Mouse (Mus musculus) spleen, embryonic (tissue): Measurements from ENCODE around the gene Tmc1.

Experiments
- CTCF ChIA-PET: fragments of 350-600 bp; sonication (Branson Sonifier 250); formaldehyde crosslinking; loops from one replicate; lab custom pipeline; 2022; lab: Charles Lee

Tmc1 gene

DNA sequence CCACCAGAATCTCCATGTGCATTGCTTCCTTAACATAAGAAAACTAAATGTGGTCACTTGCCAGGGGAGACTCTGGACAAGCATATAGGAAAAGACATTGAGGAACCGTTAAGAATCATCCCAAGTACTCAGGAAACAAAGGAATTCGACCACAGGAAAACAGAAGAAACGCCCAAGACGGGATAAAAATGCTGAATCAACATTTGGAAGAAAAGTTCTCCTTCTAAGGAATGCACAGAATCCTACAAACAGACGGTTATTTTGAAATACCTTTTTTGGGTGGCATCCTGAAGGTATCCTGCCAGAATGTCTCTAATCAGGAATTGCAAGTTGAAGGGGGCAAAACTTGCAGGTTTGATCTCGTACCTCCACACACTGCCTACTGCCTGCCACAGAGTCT lies at the start of gene Tmc1:
Gene Tmc1, minus strand, starts transcription at position 329 of the 400 bp plus-strand sequence.
- CTCF ChIA-PET, result no interaction called here

DNA sequence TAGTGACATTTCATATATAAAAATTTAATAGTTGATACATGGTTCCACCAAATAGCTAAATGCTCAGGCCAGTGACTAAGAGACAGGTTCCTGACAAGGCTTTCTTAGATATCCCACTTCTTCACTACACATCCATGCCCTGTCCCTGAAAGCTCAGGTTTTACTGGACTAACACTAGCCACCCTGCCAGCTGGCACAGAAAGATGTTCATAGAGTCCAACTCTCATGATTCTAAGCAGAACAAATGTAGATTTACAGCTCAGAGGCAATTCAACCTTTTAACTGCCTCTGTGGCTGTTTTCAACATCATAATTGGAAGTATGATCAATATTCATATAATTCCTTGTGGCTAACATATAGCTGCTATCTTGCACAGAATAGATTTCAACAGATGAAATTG lies 47.5 kb upstream of the Tmc1 start:
- CTCF ChIA-PET, result no interaction called here

DNA sequence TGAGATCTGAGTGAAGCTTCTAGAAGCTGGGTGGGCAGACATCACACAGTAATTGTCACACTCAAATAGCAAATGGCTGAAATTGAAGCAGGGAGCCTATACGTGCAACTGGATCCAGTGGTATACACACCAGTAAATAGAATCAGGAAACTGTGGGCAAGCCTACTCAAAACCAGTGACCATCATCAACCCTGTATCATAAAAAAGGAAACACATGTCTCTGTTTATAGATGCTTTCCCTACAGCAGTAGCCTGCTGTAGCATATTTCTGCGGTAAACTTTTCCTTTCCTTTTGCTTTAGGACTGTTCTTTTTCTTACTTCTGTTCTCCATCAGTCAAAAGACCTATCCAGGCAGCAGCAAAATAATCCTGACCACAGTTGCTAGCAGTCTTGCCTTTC lies 25.2 kb upstream of the Tmc1 start:
- CTCF ChIA-PET, result no interaction called here

DNA sequence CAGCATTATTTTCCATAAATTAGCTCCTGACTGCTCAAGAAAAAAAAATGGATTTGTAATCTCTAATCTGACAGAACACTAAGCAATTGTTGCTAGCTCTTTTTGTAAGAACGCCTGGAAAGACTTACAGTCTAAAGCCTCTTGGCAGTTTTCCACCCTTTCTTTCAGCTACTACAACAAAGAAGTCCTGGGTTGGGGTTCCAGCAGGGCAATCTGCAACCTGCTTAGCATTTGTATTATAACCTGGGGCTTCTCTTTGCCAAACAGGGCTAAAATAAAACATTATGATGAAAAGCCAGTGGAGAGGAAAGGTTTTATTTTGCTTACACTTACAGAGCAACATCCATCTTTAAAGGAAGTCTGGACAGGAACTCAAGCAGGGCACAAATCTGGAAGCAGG lies 24.1 kb upstream of the Tmc1 start:
- CTCF ChIA-PET, result no interaction called here

DNA sequence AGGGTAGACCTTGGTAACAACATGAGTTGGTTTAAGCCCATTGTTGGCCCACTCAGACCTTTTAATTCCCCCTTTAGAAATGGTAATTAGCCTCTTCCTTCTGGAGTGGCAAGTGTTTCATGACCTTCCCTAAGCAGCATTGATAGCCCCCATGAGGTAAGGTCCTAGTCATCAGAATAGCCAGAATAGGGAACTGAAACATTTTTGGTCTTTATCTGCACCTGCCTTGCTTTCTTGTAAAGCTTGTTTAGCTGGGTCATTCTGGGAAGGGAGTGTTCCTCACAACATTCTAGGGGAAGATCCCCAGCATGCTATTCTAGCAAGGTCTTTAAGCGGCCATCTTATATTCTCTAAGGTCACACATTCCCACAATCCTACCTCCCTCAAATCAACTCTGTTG lies 17.9 kb upstream of the Tmc1 start:
- CTCF ChIA-PET, result no interaction called here

DNA sequence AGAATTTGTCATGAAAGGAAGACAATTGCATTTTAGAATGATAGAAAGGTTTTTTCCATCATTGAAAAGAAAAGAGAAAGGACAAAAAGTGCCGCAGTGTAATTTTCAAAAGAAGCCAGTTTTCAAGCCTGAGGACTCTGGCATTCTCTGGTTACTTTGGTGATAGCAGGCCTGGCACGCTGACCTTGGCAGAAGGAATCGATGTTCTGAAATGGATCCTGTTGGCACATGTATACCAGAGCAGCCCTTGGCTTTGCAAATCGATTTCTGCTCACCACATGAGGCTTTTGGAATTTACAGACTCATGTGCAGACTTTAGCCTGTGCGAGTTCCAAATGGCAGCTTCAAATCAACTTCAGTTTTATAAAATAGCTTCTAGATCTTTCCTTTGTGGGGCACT lies 813 bp upstream of the Tmc1 start:
- CTCF ChIA-PET, result no interaction called here

DNA sequence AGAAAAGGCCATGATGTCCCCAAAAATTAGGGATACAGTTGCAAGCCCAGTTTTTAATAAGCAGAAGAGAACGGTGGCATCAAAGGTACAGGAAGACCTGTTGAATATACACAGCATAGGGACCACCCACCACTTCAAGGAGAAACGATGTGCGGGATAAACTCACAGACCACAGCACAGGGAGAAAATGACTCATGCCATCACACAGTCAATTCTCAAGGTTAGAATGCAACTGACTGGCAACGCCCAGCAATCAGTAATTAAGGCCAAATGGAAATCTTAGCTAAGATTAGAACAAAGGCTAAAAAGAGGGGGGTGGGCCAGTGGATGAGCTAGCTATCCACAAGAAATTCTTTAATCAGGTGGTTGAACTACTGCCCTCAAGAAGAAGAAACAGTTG lies 9.6 kb downstream of the Tmc1 start:
- CTCF ChIA-PET, result no interaction called here

DNA sequence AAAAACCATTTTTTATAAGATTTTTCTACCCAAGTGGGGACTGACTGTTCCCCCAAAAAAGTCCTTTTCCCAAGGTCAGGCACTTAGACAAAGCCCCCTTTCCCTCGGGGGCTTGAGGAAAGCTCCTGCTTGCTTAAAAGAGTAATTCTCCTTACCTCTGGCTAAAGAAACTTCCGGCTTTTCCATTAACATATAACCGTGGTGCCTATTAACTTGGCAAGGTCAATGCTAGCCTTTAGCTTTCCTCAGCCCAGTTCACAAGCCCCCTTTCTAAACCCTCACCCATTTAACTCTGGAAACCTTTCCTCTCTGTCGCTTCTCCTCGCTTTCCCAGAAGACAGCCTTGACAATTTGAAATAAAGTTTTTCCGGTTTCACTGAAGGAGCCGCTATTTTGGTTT lies 29.7 kb downstream of the Tmc1 start:
- CTCF ChIA-PET, result no interaction called here

DNA sequence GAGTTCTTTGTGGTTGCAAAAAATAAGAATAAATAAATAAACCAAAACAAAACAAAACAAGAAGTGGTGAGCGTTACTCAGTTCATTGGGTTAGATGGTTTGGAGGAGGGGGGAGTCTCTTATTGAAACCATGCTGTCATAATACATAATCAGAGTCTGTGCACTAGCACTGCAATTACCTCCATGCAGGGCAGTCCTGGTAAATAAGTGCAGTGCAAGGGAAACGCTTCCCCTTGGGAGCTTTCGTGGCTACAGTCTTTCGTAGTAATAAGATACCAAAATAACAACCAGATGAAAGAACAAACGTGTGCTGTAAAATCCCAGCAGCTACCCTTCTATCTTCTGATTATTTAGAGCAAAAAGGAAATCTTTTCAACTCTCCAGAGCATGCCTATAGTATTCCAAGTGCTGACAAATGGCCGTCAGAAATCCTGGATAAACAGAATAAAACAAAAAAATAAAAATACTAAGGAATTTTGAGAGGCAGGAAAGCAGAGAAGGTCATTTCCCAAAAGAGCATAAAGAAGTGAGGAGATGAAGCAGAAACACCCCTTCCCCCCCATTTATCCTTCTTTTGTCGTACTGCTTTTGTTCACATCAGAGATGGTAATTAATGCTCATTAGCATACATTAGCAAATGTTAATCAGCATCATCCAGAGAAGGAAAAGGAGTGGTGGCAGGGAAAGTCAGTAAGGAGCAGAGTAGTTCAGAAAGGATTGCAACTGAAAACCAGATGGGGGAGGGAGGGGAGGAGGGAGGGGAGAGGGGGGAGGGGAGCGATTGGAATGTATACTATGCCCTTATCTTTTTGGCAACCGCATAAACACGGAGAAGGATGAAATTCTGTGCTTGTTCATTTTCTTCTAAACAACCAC lies 30.4 kb downstream of the Tmc1 start:
- CTCF ChIA-PET, result no interaction called here

DNA sequence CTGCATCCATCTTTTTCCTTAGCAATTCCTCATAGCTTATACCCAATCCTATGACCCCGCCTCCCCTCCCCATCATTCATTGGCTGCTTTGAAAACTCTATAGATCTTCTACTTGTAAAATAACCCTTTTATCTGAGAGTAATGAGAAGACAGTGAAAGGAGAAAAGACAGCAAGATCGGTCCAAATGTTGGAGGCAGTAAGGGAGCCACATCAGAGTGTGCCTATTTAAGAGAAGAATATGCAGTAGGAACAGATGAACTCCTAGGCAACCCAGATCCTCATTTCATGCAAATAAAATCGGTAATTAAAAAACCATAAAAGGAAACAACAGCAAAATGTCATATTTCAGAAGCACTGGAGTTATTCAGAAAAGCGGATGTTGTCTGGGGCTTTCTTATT lies 35.8 kb downstream of the Tmc1 start:
- CTCF ChIA-PET, result no interaction called here

DNA sequence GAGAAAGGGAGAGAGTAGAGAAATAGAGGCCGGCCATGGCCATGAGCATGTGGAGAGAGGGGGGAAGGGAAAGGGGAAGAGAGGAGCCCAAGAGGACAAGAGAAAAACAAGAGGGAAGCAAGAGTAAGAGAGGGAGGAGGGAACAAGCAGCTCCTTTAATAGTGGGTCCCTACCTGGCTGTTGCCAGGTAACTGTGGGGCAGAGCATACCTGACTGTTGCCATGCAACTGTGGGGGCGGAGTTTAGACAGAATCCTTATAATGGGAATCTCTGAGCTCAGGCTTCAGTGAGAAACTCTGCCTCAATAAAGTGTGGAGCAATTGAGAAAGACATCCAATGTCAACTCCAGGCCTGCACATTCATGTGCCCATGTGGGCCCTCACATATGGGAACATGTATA lies 38.9 kb downstream of the Tmc1 start:
- CTCF ChIA-PET, result no interaction called here

DNA sequence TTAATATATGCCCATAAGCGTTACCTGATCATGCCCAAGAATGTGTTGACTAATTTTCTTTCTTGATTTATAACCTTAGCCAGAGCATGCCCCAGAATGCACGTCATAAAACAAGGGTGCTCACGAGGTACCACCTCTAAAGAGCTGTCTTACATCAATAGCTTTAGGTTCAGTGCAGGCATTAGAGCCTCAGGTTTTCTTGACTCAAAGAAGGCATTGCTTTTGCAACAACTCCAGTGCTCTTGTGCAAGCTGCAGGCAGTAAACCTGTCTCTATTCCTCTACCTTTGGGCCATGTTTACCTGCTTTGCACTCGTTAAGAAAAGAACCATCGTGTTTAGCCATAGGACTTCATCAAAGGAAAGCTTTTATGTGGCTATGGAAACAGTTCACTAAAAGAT lies 43.6 kb downstream of the Tmc1 start:
- CTCF ChIA-PET, result no interaction called here

DNA sequence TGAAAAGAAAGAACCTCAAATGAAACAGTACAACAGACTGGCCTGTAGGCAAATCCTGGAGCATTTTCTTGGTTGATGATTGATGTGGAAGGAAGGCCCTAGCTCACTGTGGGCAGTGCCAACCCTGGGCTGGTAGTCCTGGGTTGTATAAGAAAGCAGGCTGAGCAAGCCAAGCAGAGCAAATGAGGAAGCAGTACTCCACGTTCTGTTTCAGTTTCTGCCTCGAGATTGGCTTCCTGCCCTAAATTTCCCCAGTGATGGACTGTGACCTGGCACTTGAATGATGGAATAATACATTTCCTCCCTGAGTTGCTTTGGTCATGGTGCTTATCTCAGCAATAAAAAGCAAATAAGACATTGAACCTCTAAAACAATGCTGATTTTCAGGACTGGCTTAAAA lies 72.8 kb downstream of the Tmc1 start:
- CTCF ChIA-PET, result no interaction called here

DNA sequence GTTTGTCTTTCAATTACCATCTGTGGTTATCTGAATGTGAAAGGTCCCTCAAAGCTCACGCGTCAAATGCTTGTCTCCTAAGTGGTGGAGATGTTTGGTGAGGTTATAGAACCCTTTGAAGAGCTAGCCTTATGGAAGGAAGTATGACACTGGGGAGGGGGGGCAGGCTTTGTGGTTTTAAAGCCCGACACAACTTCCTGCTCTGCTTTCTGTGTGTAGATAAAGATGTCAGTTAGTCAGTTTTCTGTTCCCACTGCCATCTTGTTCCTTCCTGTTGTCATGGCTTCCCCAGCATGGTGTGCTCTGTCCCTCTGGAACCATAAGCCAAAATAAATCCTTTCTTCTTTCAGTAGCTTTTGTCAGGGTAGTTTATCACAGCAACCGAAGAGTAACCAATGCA lies 78.1 kb downstream of the Tmc1 start:
- CTCF ChIA-PET, result no interaction called here

DNA sequence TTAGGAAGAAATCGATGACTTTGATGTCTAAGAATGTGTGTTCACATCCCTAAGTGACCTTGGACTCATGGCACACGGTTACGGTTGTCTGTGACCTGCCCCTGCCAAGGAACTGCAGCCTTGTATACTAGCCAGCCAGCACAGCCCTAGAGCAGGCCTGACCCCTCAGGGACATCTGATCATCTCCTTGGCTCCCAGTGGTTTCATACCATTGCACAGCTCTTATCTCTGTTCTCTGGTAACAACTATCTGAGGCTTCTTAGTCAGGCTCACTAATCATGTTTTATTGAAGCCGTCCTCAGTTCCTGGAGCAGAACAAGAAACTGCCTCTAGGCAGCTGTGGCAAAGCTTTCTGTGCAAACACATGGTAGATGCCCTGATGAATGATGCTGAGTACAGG lies 92.2 kb downstream of the Tmc1 start:
- CTCF ChIA-PET, result no interaction called here

DNA sequence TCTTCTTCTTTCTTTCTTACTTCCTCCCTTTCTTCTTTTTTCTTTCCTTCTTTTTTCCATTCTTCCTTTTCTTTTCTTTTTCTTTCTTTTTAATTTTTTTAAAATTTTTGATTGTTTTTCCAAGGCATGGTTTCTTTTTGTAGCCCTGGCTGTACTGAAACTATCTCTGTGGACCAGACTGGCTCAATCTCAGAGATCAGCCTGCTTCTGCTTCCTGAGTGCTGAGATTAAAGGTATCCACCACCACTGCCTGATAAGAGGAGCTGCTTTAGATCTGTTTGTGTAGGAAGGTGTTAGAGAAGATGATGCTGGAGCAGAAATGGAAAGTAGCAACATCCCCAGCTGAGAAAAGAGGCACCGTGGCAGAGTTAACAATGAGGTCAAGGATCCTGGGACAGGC lies 93.7 kb downstream of the Tmc1 start:
- CTCF ChIA-PET, result no interaction called here

DNA sequence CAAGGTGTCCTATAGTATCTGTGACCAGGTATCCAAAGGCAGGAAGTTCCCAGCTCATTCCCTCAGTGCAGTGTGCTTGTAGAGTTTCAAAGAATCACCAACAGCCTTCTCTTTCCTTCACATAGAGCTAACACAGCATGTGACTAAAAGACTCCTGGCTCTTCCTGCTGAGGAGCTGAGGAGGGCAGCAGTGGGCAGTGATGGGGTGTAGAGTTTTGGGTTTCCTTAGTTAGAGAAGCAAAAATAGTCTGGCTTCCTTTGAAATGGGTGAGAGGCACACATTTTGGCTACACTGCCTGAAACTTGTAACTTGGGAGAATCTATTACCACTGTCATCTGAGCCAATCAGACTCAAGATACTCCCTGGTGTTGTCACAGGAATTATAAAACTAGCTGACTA lies 96.2 kb downstream of the Tmc1 start:
- CTCF ChIA-PET, result no interaction called here

DNA sequence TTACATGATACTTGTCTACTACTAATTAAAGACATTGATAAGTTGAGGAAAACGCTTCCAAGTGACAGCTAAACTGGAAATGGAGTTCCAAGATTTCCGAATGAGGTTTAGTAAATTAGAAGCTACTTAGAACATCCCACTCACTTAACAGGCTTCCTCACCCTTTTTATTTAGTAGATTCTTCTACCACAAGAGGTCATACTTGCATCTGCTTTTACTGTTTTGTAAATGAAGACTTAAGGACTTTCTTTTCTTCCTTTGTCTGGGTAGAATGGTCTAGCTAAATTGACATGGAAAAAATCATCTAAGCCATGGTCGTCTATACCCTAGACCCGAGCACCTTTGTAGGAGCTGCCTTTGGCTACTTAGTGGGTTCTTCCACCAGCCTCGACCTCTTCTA lies 105.1 kb downstream of the Tmc1 start:
- CTCF ChIA-PET, result no interaction called here

DNA sequence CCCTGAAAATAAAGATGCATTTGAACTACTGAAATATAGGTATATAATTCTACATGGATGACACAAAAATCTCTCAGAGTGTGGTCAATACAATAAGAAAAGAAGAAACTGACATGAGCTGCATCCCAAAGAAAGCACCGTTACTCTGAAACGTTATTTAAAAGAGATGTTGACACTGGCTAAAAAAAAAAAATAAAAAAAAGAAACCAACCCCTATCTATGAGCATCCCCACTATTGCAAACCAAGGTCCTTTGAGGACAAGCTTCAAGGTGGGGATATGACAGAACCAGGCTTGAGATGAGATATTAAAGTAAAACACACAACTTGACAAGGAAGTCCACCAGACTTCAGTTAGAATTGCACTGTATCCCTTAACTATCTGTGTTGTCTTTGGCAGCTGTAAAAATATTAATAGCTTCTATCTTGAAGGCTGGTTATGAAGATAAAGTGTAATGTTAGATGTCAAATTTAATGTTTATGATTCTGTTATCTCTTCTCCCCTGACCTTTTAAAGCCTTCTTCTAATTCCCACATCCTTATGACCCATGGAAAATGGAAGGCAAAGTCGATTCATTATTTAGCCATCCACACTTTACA lies 106.4 kb downstream of the Tmc1 start:
- CTCF ChIA-PET, result no interaction called here

DNA sequence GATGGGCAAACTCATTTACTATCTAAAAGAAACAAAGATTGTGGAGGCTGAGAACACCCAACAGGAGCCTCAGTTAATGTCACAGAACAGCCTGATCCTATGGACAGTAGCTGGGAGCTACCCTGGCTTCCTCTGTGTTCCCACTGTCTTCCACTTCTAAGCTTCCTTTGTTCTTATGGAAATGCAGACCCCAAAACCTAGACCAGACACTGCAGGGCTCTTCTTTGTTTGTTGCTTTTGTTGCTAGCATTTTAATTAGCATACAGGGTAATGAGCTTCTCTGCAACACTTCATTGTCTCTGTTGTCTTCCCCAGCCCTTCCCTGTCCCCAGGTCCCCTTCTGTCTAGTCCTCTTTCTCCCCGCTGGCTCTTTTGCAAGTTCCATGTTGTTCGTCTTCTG lies 116.6 kb downstream of the Tmc1 start:
- CTCF ChIA-PET, result no interaction called here

DNA sequence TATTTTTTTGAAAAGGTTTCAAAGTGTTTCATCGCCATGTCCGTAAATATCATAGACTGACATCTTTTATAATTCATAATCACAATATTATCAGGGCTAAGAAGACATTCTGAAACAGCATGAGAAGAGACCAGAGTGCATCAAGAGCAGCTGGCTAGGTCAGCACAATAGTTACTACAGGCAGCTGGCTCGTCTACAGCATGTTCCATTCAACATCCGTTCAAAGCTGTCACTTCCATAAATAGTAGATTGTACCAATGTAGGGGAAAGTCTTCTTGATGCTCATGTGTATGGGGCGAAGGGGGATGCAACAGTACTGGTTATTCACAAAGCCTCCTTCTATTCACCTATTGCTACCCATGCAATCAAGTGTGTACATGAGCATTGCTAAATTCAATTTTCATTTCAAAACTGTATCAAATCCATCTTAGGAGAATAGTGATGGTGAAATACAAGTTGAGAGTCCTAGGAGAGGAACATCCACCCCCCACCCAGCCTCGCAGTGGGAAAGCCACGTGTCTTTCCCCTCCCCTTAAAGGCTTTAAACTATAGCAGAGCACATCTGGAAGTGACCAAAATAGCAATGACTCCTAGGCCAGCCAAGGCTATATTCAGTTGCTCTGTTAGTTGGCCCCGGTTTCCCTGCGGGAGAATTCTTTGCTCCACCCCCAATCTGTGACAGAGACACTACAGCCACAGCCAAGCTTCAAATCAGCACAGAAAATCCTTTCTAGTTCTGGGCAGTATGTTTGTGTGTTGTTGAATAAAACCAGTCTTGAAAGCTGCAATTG lies 117.8 kb downstream of the Tmc1 start:
- CTCF ChIA-PET, result no interaction called here

DNA sequence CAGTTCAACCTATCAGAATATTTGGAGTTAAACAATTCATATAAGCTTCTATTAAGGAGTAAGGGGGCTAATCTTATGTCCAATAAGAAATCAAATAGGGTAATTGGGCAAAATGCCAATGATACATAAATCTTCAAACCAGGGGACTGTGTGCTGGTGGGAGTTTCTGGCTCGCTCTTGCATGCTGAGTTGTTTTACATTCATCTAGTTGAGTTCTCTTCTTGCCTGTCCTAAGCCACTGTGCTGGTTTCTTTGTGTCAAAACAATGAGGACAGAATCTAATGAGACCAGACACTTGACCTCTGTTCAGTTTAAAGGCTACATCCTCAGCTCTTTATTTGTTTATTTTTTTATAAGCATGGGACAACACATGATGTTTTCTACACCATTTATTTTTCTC lies 119.1 kb downstream of the Tmc1 start:
- CTCF ChIA-PET, result interaction anchor here (0.7 kb wide), 1 partner anchor 8 kb away, joined by 5 read pairs; no protein-coding TSS in a partner anchor

DNA sequence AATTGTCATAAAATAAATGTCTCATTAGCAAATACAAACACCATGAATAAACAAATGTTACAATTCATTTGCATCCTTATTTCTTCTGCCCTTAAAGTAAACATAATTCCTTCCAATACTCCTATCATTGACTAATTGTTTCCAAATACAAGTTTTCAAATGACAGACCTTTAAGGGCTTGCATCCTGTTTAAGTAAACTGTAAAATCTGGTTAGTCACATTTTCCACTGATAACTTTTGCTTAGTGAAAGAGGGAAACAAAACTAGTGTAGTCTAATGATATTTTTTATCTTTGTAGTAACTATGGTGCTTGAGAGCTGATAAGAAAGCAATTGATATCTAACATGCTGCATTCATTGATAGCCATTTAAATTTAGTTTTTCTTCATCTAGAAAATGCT lies 154.5 kb downstream of the Tmc1 start:
- CTCF ChIA-PET, result no interaction called here
